Mouse (Mus musculus): ENCODE results near the gene Psmd7. TPM values are rescaled to one million over a fixed set of nuclear protein-coding genes. Genes with fewer than 3 reads are reported as not detected.
A peak's percentile ranks its signal among the peaks of the same experiment; 100 is the strongest.

The Psmd7 gene
- total RNA-seq, 2 experiments from 2014 or later: 107 TPM

DNA sequence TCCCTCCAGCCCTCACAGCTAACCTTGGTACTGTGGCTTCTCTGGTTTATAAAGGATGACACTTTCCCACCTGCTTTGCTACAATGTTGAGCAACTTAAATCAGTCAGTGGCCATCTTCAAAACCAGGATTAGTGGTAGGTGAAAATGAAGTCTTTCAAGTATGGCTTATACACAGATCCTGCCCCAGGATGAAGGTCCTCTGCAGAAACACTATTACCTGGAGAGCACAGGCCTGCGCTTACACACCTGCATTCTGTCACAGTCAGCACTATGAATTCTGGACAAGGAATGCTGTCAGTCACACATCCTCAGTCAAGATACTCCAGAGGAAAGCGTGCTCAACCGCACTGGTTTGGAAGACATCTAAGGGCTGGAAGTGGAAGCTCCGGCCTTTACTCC, 6.7 kb downstream of the Psmd7 start:
- intact Hi-C loops (cut with DNase I): no loop called here

DNA sequence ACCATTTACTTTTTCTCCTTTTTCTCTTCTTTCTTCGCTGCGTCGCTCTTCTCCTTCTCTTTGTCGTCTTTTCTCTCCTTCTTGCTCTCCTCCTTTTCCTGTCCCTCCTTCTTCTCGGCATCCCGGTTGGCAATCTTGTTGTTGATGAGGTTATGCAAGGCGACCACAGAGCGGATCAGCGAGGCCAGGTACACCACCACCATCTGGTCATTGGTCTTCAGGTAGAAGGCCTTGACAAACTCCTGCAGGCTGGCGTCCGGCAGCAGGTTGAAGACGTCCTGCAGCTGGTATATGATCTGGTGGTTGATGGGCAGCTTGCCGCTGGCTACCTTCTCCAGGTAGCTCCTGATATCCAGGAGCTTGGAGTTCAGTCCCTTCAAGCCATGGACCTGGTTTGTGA, 7.4 kb downstream of the Psmd7 start:
- intact Hi-C loops (cut with DNase I): no loop called here
- DNase-seq (ENCODE audit: low spot score in 2 of 2): no peak

More for the DNA sequence above, 6.7 kb downstream of the Psmd7 start:
- no peak for DNase-seq (ENCODE audit: low spot score in 2 of 2)

GRCm38 (mm10) chr8:107578541-107578940, 9.7 kb downstream of the Psmd7 start:
- intact Hi-C loops (cut with DNase I): no loop called here

GRCm38 (mm10) chr8:107578132-107578531, 10.1 kb downstream of the Psmd7 start:
- DNase-seq (ENCODE audit: low spot score in 2 of 2): no peak
- intact Hi-C loops (cut with DNase I): no loop called here

More at GRCm38 (mm10) chr8:107578541-107578940, 9.7 kb downstream of the Psmd7 start:
- peak in 1 of 2 experiments; percentile 16 for DNase-seq (ENCODE audit: low spot score in 2 of 2)

- intact Hi-C loops (cut with DNase I): no loop called here
- no peak for DNase-seq (ENCODE audit: low spot score in 2 of 2)
Observed at GRCm38 (mm10) chr8:107577640-107578039, 10.6 kb downstream of the Psmd7 start.

DNA sequence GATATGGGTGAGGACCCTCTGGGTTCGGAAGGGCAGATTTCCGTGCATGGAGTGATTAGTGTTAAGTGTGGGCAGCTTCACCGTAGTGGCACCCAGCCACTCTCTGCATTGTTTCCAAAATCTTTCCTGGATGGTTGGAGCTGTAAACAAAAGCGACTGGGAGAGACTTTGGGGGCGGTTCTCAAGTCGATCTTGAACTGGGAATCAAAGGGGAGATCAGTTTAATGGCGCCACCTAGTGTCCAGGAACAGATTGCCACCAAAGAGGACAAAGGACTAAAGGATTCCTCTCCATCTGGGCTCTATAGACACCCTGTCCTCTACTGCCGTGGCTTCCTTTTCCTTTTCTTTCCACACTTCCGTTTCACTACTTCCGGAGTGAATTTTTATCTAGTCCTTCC, 11.6 kb downstream of the Psmd7 start:
- intact Hi-C loops (cut with DNase I): loop anchor here (1.0 kb wide), 1 partner anchor 121 kb away; no protein-coding TSS in a partner anchor
- DNase-seq (ENCODE audit: low spot score in 2 of 2): peak; percentile 82 to 90

DNA sequence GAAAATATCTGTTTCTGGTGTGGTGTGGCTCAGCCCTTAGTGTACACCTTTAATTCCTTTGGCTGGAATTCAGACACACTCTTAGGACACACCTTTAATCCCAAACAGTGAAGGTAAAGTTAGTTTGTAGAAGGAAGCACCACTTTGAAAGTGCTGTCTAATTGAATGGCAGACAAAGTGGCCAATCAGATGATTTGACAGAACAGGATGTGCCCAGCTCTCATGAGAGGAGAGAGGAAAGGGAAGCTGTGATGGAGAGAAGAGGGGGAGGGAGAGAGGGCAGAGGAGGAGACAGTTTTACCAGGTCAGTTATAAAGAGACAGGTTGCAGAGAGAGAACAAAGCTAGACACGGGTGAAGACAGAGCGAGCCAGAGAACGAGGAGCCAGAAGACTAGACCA, 13.5 kb downstream of the Psmd7 start:
- intact Hi-C loops (cut with DNase I): no loop called here

DNA sequence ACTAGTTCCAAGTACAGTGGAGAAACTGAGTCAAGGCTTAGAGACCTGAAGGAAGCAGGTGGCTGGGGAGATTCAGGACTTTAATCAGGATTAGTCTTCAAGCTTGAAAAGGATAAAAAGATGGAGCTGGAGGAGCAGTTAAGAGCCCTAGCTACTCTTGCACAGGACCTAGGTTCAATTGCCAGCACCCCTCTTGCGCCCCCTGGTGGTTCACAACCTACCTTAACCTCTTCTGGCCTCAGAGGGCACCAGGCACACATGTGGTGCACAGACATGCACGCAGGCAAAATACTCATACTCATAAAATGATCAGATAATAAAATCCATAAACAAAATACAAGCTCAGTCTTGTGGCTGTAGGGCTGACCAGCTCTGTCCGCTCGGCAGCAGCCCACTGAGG, 15.8 kb downstream of the Psmd7 start:
- DNase-seq (ENCODE audit: low spot score in 2 of 2): peak in 1 of 2 experiments; percentile 53
- intact Hi-C loops (cut with DNase I): no loop called here

More for the DNA sequence above, 13.5 kb downstream of the Psmd7 start:
- DNase-seq (ENCODE audit: low spot score in 2 of 2): no peak

GRCm38 (mm10) chr8:107571486-107572135, 16.7 kb downstream of the Psmd7 start:
- DNase-seq (ENCODE audit: low spot score in 2 of 2): no peak
- intact Hi-C loops (cut with DNase I): no loop called here

DNA sequence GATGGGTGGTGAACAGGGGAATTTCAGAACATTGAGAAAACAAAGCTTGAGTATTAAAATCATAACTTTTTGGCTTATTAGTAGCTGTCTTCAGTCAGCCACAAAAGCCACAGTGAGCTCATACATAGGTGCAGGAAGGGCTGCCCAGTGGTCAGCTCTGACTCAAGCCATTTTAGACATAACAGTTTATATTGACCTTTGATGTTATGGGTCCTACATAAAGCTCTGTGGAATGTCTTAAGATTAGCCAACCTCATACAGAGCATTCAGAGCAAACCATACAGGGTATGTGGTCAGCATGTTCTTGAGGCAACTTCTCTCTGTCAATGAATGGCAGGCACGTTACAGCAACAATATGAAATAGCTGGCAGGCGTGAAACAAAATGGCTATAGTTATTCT, 17.2 kb downstream of the Psmd7 start:
- intact Hi-C loops (cut with DNase I): no loop called here
- DNase-seq (ENCODE audit: low spot score in 2 of 2): no peak

- intact Hi-C loops (cut with DNase I): no loop called here
- DNase-seq (ENCODE audit: low spot score in 2 of 2): no peak
Observed at GRCm38 (mm10) chr8:107562164-107562563, 26.1 kb downstream of the Psmd7 start.

DNA sequence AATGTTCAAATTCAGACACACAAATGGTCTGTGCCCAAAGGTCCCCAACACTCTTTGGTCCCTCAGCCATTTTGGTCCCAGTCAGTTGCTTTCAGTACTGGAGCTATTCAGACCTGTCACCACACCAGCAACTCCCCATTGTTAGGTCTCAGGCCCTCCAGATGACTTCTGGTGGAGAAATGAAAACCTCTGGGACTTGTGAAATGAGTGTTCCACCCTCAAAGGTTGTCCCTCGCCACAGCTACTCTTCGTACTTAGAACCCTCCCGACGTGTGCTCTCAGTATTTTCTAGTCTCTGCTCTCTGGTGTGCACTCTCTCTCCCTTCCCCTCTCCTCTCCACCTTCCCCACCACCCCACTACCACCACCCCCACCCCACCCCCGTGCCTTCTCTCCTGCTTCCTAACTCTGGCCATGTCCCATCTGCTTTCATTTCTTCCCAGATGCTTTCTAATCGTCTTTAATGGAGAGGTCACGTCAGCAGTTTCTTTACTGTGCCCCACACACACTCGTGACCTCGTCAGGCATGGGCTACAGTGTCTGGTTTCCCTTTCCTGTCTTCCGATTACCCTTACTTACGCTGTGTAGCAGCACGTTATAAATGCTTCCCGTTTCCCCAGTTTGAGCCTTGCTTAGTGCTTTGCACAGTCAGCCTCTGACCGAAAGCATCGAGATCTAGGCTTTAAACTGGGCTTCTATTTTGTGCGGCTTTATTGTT, 27.3 kb downstream of the Psmd7 start:
- DNase-seq (ENCODE audit: low spot score in 2 of 2): no peak
- intact Hi-C loops (cut with DNase I): no loop called here

DNA sequence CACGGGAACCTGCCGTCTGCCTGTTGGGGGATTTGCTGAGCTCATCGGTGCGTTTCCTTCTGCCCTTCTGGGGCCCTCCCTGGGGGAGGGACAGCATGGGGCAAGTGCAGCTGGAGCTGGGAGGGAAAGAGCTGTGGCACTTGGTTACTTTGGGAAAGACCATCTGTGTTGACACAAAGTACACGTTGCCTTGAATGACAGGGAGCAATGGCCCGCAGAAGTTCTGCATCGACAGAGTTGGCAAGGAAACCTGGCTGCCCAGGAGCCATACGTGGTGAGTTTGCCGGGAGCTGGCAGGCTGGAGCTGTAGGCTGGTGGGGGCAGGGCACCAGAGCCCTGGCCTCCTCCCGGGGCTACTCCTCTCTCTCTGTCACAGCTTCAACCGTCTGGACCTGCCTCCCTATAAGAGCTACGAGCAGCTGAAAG, 31.7 kb downstream of the Psmd7 start:
- intact Hi-C loops (cut with DNase I): no loop called here
- no peak for DNase-seq (ENCODE audit: low spot score in 2 of 2)

GRCm38 (mm10) chr8:107555231-107555630, 33.0 kb downstream of the Psmd7 start:
- intact Hi-C loops (cut with DNase I): no loop called here

DNA sequence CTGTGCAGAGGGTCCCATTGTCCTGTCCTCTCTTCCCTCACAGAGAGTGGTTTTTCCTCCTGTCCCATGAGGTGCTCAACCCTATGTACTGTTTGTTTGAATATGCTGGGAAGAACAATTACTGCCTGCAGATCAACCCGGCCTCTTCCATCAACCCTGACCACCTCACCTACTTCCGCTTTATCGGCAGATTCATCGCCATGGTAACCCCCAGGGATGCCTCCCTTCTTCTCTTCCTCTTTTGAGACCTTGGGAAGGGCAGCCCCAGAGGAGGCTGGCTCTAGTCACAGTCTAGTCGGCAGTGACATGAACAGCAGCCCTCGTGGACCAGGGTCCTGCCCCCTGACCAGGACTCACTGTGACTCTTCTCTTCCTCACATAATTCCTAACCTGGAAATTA, 36.0 kb downstream of the Psmd7 start:
- no peak for DNase-seq (ENCODE audit: low spot score in 2 of 2)
- intact Hi-C loops (cut with DNase I): no loop called here

More at GRCm38 (mm10) chr8:107555231-107555630, 33.0 kb downstream of the Psmd7 start:
- no peak for DNase-seq (ENCODE audit: low spot score in 2 of 2)

GRCm38 (mm10) chr8:107546817-107547216, 41.4 kb downstream of the Psmd7 start:
- intact Hi-C loops (cut with DNase I): no loop called here
- DNase-seq (ENCODE audit: low spot score in 2 of 2): no peak

DNA sequence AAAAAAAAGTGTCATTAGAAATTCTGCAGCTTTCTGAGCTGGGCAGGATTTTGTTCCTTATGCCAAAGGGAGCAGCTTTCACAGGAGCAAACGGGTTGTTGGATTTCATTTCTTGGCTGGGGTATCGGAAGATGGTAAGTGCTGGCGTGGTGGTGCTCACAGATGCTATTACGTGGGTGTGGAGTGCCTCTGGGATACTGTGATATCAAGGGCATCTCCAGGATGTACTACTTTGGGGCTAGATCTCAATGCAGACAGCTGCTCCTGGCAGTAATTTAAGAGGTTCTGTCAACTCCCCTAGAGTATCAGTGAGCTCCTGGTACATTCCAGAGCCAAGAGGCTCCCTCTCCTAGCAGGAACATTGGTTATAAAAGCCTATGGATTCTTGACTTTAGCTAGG, 42.1 kb downstream of the Psmd7 start:
- peak; percentile 50 to 77 for DNase-seq (ENCODE audit: low spot score in 2 of 2)
- intact Hi-C loops (cut with DNase I): no loop called here

DNA sequence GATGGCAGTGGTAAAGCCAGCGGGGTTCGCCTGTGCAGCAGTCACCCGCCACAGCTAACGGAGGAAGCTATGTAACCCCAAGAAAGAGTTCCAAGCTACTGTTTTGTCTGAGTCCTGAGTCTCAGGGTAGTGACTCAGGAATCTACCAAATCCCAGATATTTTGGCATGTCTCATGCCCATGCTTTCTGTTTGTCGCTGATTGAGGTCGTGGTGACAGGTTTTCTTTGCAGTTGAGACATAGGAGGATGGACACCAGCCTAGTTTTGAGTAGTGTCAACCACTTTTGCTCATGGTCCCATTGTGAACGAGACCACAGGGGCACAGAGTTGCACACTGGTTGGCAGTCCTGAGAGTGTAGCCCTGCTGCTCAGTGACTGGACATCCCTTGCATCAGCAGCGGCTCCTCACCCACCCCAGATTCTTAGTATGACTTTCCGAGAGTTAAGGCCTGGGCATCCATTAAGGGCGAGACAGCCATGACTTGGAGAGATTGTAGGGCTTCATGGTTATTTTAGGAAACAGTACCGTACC, 42.6 kb downstream of the Psmd7 start:
- intact Hi-C loops (cut with DNase I): no loop called here
- no peak for DNase-seq (ENCODE audit: low spot score in 2 of 2)

- DNase-seq (ENCODE audit: low spot score in 2 of 2): peak; percentile 21 to 65
- intact Hi-C loops (cut with DNase I): no loop called here
Observed at GRCm38 (mm10) chr8:107544651-107545174, 43.6 kb downstream of the Psmd7 start.

- DNase-seq (ENCODE audit: low spot score in 2 of 2): no peak
- intact Hi-C loops (cut with DNase I): no loop called here
Observed at GRCm38 (mm10) chr8:107544211-107544610, 44.1 kb downstream of the Psmd7 start.

GRCm38 (mm10) chr8:107543714-107544113, 44.5 kb downstream of the Psmd7 start:
- DNase-seq (ENCODE audit: low spot score in 2 of 2): no peak
- intact Hi-C loops (cut with DNase I): no loop called here
